Mouse (Mus musculus) MN1 (cell line): ENCODE data around the gene Emp1.

ENCODE experiments used
- DNase-seq: peaks from one replicate; pipeline ENCODE4 v3.0.0-alpha.2; 2016; ENCODE audit warnings: low spot score

Gene Emp1

DNA sequence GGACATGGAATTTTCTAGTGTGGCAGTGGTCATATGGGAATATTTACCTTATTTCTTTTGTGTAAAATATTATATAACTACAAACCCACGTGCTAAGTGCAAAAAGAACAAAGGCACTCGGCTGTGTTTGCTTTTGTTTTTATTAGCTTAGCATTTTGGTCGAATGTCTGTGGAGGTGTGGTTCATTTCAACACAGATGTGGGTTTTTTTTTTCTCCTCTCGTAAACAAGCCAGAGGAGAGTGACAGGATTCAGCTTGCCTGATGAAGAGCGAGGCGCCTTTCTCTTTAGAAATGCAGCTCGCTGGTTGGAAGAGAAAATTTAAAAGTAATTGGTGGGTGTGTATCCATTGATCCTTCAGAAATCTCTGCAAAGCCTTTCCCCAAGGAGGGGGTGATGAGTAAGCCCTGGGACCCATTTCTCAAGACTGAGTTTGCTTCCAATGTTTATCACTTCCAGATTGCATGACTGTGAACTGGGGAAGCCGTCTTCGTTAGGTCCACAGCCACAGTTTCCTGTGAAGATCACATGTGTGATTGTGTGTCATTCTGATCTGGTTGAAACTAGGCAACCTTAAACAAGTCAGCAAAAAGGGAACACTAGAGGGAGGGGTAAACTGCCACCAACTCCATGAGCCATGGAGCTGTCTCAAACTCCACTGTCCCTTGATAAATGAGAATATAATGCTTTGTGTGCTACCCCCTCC, 1.8 kb downstream of the Emp1 start:
- DNase-seq, result peak; percentile 40

DNA sequence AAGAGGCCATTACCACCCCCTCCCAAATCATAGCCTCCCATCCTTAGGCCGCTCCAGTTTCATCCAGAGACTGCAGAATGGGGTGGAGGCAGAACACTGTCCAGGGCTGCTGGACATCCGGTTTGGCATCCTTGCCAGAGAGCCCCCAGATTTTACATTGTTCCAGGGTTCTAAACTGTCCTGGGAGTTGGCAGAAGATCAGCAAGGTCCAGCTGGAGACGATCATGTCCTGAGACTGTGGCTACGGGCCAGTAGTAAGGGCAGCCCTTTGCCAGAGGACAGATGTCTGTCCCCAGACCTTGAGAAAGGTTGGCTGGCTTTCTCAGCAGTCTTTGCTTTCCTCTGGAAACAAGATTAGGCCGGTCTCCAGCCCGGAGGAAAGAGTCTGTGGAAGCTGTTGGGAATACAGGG, 2.6 kb downstream of the Emp1 start:
- DNase-seq, result peak; percentile 53

DNA sequence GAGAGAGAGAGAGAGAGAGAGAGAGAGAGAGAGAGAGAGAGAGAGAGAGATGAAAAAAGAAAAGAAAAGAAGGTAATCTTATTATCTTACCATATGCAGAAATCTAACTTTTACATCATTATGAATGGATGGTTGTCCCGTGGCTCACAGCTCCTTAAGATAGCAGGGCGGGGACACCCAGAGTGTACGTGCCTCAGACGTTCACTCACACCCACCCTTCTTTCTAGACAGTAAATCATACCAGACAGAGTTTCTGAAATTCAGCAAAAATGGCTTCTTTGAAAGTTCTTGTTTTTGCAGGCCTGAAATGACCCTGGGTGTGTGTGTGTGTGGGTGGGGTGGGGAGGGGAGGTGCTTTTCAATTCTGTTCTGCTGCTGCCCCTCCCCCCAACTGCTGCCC, 3.3 kb downstream of the Emp1 start:
- no peak for DNase-seq

DNA sequence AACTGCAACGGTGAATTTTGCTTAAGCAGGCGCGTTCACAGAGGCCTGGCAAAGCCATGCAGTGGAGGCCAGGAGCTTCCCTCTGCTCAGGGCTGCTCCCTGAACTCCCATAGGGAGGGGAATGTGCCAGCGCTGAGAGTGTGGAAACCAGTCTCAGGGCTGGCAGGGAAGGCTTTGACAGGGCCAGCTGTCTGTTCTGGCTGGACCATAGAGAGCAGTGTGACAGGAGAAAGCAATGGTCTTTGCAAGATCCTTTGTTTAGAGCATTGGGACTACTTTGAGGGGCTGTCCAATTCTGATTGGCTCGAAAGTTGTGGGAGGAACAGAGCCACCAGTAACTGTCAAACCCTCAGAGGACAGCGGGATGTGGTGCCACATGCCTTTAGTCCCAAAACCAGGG, 5.9 kb downstream of the Emp1 start:
- DNase-seq, result peak; percentile 24

DNA sequence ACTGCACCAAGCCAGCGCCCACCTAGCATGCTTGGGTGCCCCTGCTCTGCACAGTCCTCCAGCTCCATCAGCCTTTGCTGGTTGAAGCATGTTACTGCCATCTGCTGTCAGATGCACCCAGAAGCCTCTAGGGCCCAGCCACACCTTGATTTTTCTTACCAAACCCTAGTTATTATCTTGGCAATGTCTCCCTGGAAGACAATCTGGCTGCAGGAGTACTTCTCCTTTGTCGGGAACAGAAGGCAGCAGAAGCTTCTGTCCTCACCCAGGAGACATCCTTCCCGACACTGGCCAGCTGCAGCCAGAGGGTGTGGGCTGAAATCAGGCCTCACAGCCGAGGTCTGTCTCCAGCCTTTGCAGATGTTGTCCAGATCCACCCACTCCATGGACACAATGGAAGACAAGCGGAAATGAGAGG, 7.2 kb downstream of the Emp1 start:
- DNase-seq, result peak; percentile 86

DNA sequence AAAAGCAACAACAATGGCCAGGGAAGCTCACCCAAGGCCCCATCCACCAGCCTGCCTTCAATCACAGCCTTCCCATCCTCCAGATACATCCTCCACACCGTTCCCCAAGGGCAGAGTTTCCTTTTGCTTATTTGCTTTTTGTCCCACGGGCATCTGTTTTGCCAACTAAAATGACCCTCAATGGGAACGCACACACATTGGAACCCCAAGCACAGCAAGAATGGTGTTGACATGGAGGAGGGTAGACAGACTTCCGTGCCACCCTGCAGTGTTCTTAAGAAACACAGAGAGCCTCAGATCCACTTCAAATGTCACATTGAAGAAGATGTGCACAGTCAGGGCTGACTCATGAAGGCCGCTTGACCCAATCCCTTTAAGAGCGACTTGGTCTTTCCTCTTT, 8.6 kb downstream of the Emp1 start:
- DNase-seq, result no peak

DNA sequence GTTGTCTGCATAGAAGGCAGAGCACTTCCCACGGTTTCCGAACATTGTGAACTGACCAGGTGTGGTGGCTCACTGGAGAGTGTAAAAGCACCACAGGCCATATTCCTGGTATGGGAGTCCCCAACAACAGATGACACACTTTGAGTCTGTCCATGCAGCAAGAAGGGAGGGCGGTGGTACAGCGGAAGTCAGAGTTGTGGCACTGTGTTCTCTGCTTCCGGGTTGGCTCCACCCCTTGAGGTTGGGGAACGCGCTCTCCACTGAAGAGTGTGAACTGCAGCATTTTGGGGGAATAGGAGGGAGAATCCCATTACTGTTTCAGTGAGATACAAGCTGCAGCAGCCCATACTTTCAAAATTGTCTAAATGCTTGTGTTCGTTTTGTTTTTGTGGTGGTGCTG, 11.0 kb downstream of the Emp1 start:
- DNase-seq, result no peak

DNA sequence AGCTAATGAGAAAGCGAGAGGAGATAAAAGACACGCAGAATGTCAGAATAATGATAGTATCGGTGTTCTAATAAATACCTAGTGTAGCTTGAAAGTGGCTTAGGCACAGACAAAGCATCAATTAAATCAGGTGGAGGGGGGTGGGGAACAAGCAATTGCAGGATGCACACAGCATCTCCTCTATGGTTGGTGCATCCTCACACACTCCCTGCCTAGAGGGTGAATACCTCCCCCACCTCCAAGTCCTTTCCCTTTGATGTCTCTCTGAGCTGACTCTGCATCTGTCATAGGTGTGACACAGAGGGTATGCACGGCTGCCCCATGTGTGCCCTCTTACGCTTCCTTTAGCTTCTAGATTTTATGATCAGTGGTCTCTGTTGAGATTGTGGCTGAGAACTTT, 13.5 kb downstream of the Emp1 start:
- no peak for DNase-seq

DNA sequence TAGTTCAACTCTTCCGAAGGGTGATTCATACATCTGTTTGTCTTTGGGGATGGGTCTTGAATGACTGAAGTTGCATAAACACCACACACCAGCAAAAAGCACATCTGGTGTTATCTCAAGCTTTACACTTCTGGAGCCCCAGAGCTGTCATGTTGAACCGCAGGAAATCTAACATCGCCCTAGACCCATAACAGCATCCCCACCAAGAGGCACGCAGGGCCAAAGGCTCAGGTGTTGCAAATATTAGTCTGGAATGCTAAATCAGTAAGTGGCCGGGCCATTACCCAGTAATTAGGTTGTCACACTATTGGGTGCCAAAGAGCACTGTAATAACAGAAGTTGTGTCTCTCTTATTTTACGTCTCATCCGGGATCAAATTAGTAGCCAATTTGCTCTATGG, 13.9 kb downstream of the Emp1 start:
- no peak for DNase-seq

DNA sequence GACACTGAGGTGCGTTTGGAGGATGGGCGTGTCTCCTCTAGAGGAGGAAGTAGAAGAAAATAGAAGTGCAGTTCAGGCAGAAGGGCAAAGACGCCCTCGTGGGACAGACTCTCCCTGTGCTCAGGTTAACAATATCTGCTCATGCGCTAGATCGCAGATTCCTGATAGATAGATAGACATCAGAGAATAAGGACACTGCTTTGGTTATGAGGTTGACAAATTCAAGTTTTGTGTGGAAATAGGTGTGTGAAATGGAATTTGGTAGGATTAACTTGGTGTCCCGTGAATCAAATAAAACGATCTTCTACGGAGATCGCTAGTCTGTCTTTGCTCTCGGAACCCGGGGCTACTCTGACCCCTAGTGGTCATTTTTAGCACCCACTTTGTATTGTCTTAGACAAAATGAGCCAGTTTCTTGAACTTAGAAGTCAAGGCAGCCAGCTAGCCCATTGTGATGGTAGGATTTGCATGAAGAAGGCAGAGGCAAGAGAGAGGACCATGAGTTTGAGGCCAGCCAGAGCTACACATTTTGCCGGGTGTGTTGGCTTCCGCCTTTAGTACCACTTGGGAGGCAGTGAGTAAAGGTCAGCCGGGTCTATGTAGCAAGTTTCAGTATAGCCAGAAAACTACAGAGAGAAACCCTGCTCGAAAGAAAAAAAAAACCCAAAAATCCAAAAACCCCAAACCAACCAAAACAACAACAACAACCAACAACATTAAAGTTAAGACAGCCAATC, 15.4 kb downstream of the Emp1 start:
- peak; percentile 81 for DNase-seq

DNA sequence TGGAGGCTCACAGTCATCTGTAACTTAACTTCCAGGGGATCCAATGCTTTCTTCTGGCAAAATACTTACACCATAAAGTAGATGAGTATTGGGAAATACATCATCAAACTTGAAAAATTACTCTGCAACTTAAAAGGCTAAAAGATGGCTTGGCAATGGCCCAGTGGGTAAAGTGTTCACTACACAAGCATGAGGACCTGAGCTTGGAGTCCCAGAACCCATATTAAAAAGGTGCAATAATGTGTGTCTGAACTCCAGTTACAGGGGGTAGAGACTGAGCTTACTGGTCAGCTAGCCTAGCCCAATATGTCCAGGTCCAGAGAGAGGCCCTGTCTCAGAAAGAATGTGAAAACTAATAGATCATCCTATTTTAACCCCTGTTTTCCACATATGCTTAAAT, 21.6 kb downstream of the Emp1 start:
- no peak for DNase-seq

DNA sequence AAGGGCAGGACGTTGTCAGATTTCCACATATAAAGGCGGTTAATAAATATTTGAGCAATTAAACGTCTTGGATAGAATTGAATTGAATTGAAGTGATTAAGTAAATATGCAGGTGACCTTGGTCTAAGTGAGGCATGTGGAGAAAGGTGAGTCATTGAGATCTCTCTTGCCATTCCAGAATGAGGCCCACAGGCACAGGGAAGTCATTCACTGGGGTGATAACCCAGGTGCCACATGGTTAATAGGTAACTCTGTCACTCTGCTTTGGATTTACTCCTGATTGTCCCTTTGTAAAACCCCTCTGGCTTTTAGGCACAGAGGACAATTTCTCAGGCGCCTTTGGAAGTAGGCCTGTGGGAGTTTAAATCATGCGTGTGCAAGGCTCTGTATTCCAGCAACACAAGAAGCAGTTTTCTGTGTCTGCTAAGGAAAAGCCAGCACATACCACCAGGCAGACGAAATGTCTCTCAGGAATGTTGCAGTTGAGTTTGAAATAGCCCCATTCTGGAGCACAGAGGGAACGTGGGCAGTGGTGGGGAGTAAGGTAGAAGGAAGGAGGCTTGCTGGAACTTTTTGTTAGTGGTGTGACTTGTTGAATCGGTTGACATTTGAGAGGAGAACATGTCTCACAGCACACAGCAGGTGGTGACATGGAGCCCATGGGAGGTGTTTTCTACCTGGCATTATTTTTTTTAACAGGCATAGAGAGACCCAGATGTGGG, 23.6 kb downstream of the Emp1 start:
- DNase-seq, result no peak

DNA sequence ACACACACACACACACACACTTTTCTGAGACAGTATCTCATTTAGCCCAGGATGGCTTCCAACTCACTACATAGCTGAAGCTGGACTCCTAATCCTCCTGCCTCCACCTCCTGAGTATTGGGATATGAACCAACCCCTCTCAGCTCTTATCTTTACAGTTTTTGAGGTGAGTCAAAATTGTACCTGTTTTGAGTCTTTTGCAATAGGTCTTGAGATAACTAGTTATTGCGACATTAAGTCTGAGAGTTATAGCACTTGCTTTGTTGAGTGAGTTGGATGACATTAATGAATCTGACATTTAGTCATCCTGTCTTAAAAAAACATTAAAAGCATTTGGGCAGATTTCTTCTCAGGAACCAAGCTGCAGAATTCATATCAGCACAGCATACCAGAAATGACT, 25.3 kb downstream of the Emp1 start:
- DNase-seq, result no peak

DNA sequence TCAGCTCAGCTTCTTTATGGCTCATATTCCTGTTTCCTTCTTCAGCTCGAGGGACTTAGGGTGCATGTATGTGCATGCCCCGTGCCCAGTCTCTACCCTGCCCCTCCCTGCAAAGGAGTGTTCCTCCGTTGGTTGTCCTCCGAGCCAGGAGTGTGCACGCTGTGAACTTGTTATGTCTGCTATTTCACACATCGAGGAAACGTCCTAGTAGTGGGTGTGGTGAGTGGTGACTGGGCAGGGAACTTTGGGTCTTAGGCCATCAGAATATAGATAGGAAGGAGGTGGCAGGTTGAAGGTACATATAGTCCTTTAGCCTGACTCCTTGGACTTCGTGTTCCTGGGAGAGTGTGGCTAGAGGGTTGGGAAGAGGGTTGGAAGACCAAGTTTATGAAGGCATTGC, 26.4 kb downstream of the Emp1 start:
- no peak for DNase-seq

DNA sequence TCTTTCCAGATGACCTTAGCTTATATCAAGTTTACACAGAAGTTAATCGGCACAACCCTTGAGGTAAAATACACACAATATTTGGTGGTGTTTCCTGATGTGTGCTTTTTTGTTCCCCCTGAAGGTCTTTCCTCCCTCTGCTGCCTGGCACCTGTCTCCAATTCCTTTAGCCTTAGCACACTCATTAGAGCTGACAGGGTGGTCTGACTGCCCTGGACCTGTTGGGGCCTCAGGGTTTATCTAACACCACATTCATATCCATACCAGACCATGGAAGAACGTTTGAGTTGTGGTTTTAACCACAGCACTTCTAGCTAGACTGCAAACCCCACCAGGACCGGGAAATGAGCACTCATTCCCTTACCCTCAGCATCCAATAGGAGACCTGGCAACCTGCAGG, 28.1 kb downstream of the Emp1 start:
- DNase-seq, result no peak

DNA sequence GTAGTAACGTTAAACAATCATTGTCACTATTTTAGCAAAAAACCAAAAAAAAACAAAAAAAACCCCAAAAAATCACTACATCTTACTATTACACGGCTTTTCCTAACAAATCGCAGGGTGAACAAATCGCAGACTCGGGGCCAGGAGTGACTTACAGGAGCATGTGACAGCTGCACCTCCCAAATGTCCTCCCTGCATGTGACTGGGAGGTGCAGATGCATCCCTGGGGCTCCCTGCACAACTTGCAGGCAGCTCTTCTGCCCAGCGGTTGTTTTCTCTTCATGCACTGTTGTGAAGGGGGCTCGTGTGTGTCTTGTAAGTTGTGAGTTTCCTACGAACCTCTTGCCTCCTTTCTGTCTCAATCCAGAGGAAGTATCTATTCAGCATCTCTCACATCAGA, 33.0 kb downstream of the Emp1 start:
- DNase-seq, result no peak

DNA sequence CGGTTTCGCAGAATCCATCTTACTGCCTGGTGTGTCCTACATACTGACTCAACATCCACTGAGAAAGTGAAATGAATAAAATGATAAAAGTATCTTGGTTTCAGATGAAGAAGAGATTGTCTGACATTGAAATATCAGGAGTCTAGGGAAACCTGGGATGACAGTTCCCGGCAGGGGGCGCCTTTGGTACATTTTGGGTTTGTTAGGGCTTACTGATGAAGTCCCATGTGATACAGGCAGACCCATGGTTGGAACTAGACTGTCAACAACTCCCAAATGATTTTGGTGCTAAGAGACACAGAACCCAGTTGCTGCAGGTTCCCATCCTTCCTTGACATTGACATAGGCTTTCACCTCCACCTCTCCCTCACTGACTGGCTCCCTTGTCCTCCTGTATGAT, 34.7 kb downstream of the Emp1 start:
- no peak for DNase-seq

DNA sequence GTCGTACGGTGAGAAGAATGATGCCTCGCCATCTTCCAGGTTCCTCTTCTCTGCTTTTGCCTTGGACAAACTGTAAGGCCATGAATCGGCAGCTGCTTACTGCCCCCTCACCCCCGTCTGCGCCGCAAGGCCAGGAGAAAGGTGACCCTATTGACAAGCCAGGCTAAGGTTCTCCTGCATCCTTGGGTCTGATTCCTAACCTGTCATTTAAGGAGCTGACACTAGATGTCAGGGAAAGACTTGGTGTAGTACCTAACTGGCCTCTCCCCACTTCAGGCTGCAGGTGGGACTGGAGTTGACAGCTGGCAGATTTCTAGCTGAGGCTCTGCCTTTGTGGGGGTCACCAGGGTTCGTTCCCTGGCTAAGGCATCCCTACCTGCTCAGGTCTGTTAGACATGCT, 35.4 kb downstream of the Emp1 start:
- DNase-seq, result no peak

DNA sequence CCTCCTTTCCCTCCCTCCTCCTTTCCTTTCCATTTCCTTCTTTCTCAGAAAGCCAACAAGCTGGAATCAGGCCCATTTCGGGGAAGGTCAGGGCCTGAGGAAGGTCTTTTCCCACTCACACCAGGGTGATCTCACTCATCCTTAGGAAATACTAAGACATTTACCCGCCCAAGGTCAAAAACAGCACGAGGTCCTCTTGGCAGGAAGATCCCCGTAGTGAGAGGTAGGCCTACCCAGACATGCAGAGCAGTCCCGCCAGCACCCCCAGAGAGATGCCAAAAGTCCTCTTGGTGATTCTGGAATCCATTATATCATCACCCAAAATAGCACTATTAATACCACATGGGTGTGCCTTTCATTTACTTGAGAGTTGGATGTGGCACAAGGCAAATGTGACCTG, 36.5 kb downstream of the Emp1 start:
- DNase-seq, result no peak

DNA sequence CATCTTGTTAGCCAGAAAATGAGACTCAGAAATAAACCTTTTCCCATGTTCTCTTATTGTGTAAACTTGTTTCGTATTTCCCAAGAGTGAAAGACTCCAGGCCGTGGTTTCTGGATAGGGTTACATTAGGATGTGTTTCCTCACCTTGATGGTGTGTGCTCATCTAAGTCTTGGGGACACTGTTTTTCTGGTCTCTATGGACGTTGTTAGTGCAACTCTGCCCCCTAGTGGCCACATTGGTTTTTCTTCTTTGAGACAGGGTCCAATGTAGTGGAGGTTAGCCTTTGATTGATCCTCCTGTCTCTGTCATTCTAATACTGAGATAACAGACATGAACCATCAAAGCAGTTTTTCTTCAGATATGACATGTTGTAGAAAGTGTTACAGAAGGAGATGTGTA, 38.0 kb downstream of the Emp1 start:
- peak; percentile 68 for DNase-seq

DNA sequence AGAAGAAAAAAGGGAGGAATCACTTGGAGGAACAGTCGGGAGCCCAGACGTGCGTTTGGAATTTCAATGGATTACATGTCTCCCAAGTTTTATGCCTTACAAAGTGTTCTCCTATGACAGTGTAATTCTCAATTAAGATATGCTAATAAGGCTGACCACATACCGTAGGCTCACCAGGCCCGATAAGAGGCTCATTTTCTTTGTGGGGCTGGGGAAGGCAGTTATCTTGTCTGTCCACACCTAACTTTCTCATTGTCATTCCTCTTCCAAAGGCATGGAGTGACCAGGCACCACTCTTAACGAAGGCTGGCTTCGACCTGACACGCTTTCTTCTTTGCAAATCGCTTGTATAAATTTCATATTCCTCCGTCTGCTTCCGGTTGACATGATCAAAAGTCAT, 42.7 kb downstream of the Emp1 start:
- no peak for DNase-seq

DNA sequence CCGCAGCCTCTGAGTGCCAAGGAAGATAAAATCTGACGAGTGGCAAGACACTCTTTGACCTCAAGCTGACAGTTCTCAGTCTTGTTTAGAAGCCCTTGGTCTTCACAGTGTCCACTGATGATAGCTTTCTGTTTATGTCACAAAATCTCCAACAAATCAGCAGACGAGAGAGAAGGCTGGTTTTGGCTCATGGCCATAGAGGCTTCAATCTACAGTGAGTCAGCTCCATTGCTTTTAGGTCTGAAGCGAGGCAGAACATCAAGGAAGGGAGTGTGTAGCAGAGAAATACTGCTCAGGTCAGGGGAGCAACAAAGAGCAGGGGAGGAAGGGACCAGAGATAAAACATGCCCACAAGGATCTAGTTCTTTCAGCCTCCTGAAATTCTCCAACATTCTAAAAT, 45.0 kb downstream of the Emp1 start:
- no peak for DNase-seq

DNA sequence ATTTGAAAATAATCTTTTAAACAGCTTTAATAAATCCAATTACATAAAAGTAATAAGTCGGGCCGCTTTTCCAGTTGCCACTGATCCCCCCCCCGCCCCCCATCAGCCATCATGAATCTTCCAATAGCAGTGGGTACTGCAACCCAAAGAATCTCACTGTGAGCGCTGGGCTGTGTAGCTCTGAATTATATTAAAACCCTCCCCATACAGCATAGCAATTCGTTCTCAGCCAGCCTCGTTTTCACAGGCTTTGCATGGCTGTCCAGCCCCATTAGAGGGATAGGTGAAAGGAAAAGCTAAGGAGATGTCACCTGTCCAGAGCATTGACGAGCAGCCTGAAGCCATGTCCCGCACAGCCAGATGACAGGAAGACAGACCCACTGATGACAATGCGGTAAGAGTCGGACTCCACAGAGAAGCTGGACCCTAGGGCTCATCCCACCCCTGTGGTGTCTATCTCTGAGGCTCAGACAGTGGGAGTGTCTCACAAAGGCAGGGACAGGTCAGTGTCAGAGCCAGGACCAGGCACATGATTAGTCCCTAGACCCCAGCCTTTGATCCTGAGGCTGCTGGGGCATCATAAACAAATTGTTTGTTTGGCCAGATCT, 49.5 kb downstream of the Emp1 start:
- DNase-seq, result no peak
